Mouse (Mus musculus): ENCODE measurements around the gene Gid4. TPM values are rescaled to one million over a fixed set of nuclear protein-coding genes. Genes with fewer than 3 reads are reported as not detected.
A peak's percentile ranks its signal among the peaks of the same experiment; 100 is the strongest.

The Gid4 gene
- polyA plus RNA-seq (2014; fragmentation: Nextera tagmentation; extraction: Ambion mirVana), result 17.0 and 26.3 TPM in 2 replicates

DNA sequence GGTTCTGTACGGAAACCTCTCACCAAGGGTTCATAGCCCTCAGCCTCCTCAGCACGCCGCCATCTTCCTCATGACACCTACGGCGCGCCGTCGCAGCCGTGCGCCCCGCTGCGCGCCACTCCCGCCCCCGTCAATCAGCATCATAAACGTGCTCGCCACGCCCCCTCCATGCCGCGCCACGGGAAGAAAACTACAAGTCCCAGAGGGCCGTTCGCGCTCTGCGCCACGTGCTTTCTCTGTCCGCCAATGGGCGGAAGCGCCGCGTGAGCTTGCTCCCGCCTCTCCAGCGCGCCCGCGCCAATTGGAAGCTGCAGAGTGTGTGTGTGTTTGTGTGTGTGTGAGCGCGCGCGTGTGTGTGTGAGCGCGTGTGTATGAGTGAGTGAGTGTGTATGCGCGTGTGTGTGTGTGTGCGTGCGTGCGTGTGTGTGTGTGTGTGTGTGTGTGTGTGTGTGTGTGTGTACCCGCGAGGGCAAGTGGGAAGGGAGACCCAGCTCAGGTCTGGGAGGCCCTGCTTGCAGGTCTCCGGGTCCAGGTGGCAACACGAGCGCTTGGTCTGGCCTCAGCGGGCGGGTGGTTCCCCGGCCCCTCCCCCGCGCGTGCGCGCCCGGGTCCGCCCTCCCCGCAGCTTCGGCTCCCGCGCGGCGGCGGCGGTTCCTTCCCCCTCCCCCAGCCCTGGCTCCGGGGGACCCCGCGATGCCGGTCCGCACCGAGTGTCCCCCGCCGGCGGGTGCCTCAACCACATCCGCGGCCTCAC, at the start of gene Gid4:
TSS of gene Gid4 (plus strand) at position 183 of the 754 bp plus-strand sequence.
- Histone ChIP-seq H3K27me3 (ENCODE audit: control insufficient read depth, insufficient read depth, low read length) (no peaks in the 10 kb centered on the region), H3K9ac (replicated peaks; ENCODE audit: low read length) (peak within 1 kb of the TSS; percentile 83), H3K4me3 (replicated peaks; ENCODE audit: low read depth, low read length) (peak within 1 kb of the TSS; percentile 91), H3K27ac (replicated peaks; ENCODE audit: low read depth, low read length) (peak within 1 kb of the TSS; percentile 81), H3K4me1 (ENCODE audit: control insufficient read depth, insufficient read depth, low read length) (peaks cover 12% of the 10 kb centered on the region), H3K36me3 (ENCODE audit: control insufficient read depth, insufficient read depth, low read length) (no peaks in the 10 kb centered on the region), H3K4me2 (ENCODE audit: low read length) (peak within 1 kb of the TSS; percentile 60), H3K9me3 (ENCODE audit: control insufficient read depth, low read length) (no peaks in the 10 kb centered on the region)
- DNase-seq, result peak; percentile 100
- ATAC-seq (ENCODE audit: low FRiP score, low TSS enrichment), result peak; percentile 98
- under 1% methylated on average over 61 of the region's 81 CpGs for WGBS

DNA sequence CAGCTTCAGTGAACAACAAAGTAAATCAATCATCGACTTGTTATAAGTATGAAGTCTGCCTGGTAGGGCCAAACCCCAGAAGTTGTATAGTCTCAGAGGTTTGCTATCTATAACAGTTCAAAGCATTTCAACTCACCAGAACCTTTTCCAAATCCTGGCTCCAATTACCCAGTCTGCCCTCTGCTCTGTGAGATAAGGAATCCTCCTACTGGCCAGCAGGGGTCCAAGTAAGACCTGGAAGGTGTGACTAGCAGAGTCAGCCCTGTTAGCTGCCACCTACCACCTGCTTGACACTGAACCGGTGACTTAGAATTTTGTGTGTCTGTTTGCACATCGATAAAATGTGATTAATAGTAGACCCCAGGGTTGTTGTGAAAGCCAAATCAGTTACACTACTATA, 49.7 kb upstream of the Gid4 start:
- Histone ChIP-seq H3K27ac (replicated peaks; ENCODE audit: low read depth, low read length) (no peak overlapping the region), H3K9me3 (ENCODE audit: control insufficient read depth, low read length) (no peaks in the 10 kb centered on the region), H3K4me3 (replicated peaks; ENCODE audit: low read depth, low read length) (no peak overlapping the region), H3K36me3 (ENCODE audit: control insufficient read depth, insufficient read depth, low read length) (no peaks in the 10 kb centered on the region), H3K4me1 (ENCODE audit: control insufficient read depth, insufficient read depth, low read length) (peaks cover 6% of the 10 kb centered on the region), H3K9ac (replicated peaks; ENCODE audit: low read length) (no peak overlapping the region), H3K4me2 (ENCODE audit: low read length) (no peak overlapping the region), H3K27me3 (ENCODE audit: control insufficient read depth, insufficient read depth, low read length) (no peaks in the 10 kb centered on the region)
- ATAC-seq (ENCODE audit: low FRiP score, low TSS enrichment) (no peak), DNase-seq (no peak)
- WGBS, result 80% methylated on average over 3 of the region's 3 CpGs

DNA sequence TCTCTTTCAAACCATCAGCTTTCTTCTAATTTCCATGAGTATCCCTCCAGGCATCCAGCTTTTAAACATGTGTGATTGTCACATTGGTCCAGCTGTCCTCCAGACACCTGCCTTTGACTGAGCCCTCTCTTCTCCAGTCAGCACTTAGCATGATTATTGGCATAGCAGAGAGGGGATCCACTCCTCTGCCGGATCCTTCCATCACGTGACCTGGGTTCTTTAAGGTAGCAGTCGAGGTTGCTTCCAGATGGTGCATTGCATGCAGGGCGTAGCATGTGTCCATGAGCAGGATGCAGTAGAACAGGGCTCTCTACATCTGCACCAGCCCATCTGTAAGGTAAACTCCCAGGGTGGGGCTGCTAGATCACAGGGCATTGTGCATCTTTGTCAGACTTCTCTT, 48.0 kb upstream of the Gid4 start:
- no peaks in the 10 kb centered on the region for H3K9me3 ChIP-seq (ENCODE audit: control insufficient read depth, low read length)
- no peak overlapping the region for H3K9ac ChIP-seq (replicated peaks; ENCODE audit: low read length)
- 76% methylated on average over 4 of the region's 4 CpGs for WGBS
- H3K36me3 ChIP-seq (ENCODE audit: control insufficient read depth, insufficient read depth, low read length), result no peaks in the 10 kb centered on the region
- no peak overlapping the region for H3K4me3 ChIP-seq (replicated peaks; ENCODE audit: low read depth, low read length)
- no peak overlapping the region for H3K27ac ChIP-seq (replicated peaks; ENCODE audit: low read depth, low read length)
- ATAC-seq (ENCODE audit: low FRiP score, low TSS enrichment), result no peak
- no peak for DNase-seq
- H3K4me1 ChIP-seq (ENCODE audit: control insufficient read depth, insufficient read depth, low read length), result peaks cover 6% of the 10 kb centered on the region
- H3K27me3 ChIP-seq (ENCODE audit: control insufficient read depth, insufficient read depth, low read length), result no peaks in the 10 kb centered on the region
- H3K4me2 ChIP-seq (ENCODE audit: low read length), result no peak overlapping the region

DNA sequence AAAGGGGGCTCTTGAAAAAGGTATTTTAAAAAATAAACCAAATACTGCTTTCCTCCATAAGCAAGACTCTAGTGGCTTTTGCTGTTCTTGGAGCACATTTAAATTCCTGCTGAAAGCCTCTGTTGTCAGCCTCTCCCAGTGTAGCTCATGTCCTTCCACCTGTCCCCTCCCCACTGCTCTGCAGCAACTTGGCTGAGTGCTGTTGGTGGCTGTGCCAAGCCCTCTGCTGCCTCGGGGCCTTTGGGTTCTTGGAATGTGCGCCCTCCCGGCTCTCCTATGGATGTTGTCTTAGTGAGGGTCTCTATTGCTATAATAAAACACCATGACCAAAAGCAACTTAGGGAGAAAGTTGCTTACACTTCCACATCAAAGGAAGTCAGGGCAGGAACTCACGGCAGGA, 47.5 kb upstream of the Gid4 start:
- Histone ChIP-seq H3K4me2 (ENCODE audit: low read length) (no peak overlapping the region), H3K4me1 (ENCODE audit: control insufficient read depth, insufficient read depth, low read length) (peaks cover 6% of the 10 kb centered on the region)

DNA sequence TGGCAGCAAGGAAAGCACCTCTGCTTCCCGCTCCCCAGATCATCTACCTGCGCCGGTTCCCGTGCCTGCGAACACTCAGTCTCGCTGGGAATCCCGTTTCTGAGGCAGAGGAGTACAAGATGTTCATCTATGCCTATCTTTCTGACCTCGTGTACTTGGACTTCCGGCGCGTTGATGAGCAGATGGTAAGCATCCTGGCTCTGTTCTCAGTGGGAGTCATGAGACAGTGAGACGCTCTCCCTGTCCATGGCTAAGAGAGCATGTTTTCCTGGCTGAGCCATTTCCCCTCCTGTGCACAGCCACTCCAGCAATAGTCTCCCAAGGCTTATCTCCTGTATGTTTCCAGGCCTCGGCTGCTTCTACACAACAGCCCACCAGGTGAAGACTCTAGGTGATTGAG, 46.5 kb upstream of the Gid4 start:
- 92% methylated on average over 13 of the region's 13 CpGs for WGBS

More for the DNA sequence above, 47.5 kb upstream of the Gid4 start:
- Histone ChIP-seq H3K27ac (replicated peaks; ENCODE audit: low read depth, low read length) (no peak overlapping the region), H3K9me3 (ENCODE audit: control insufficient read depth, low read length) (no peaks in the 10 kb centered on the region), H3K27me3 (ENCODE audit: control insufficient read depth, insufficient read depth, low read length) (no peaks in the 10 kb centered on the region), H3K4me3 (replicated peaks; ENCODE audit: low read depth, low read length) (no peak overlapping the region), H3K36me3 (ENCODE audit: control insufficient read depth, insufficient read depth, low read length) (no peaks in the 10 kb centered on the region), H3K9ac (replicated peaks; ENCODE audit: low read length) (no peak overlapping the region)
- no peak for DNase-seq
- WGBS, result 79% methylated on average over 4 of the region's 4 CpGs
- no peak for ATAC-seq (ENCODE audit: low FRiP score, low TSS enrichment)

DNA sequence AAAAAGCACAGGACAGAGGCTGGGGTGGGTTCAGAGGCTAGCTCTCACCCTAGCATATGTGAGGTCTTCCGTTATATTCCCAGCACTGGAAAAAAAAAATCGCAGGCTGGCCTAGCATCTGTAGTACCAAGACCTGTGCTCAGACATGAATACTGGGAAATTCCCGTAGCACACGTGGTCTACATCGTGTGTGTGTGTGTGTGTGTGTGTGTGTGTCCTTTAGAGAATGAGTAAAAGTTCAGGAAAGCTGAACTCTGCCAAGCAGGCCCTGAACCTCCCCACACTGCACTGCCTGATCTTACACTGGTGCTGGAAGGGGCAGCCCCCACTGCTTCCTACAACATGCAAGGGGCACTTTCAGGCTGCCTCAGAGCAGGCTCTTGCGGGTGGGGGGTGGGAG, 42.5 kb upstream of the Gid4 start:
- H3K4me2 ChIP-seq (ENCODE audit: low read length), result no peak overlapping the region
- H3K9ac ChIP-seq (replicated peaks; ENCODE audit: low read length), result no peak overlapping the region
- ATAC-seq (ENCODE audit: low FRiP score, low TSS enrichment) (no peak), DNase-seq (no peak)
- no peaks in the 10 kb centered on the region for H3K36me3 ChIP-seq (ENCODE audit: control insufficient read depth, insufficient read depth, low read length)
- no peaks in the 10 kb centered on the region for H3K9me3 ChIP-seq (ENCODE audit: control insufficient read depth, low read length)
- H3K27me3 ChIP-seq (ENCODE audit: control insufficient read depth, insufficient read depth, low read length), result no peaks in the 10 kb centered on the region
- no peak overlapping the region for H3K27ac ChIP-seq (replicated peaks; ENCODE audit: low read depth, low read length)
- no peaks in the 10 kb centered on the region for H3K4me1 ChIP-seq (ENCODE audit: control insufficient read depth, insufficient read depth, low read length)
- H3K4me3 ChIP-seq (replicated peaks; ENCODE audit: low read depth, low read length), result no peak overlapping the region
- 82% methylated on average over 6 of the region's 6 CpGs for WGBS

More for the DNA sequence above, 46.5 kb upstream of the Gid4 start:
- no peak overlapping the region for H3K9ac ChIP-seq (replicated peaks; ENCODE audit: low read length)
- no peaks in the 10 kb centered on the region for H3K27me3 ChIP-seq (ENCODE audit: control insufficient read depth, insufficient read depth, low read length)
- no peaks in the 10 kb centered on the region for H3K36me3 ChIP-seq (ENCODE audit: control insufficient read depth, insufficient read depth, low read length)
- H3K27ac ChIP-seq (replicated peaks; ENCODE audit: low read depth, low read length), result no peak overlapping the region
- ATAC-seq (ENCODE audit: low FRiP score, low TSS enrichment), result no peak
- H3K4me2 ChIP-seq (ENCODE audit: low read length), result no peak overlapping the region
- peaks cover 6% of the 10 kb centered on the region for H3K4me1 ChIP-seq (ENCODE audit: control insufficient read depth, insufficient read depth, low read length)
- no peaks in the 10 kb centered on the region for H3K9me3 ChIP-seq (ENCODE audit: control insufficient read depth, low read length)
- no peak for DNase-seq
- no peak overlapping the region for H3K4me3 ChIP-seq (replicated peaks; ENCODE audit: low read depth, low read length)

DNA sequence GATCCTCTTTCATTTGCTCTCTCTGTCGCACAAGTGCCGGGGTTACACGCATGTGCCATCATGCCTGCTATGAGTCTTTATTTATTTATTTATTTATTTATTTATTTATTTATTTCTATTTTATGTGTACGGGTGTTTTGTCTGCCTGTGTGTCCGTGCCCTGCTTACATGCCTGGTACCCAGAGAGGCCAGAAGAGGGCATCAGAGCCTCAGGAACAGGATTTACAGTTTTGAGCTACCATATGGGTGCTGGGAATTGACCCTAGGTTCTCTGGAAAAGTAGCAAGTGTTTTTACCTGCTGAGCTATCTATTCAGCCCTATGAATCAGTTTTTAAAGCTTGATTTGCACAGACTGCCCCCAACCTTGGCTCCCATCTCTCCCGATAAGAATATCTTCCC, 33.4 kb upstream of the Gid4 start:
- Histone ChIP-seq H3K36me3 (ENCODE audit: control insufficient read depth, insufficient read depth, low read length) (no peaks in the 10 kb centered on the region), H3K27me3 (ENCODE audit: control insufficient read depth, insufficient read depth, low read length) (no peaks in the 10 kb centered on the region), H3K4me2 (ENCODE audit: low read length) (no peak overlapping the region), H3K27ac (replicated peaks; ENCODE audit: low read depth, low read length) (no peak overlapping the region), H3K4me3 (replicated peaks; ENCODE audit: low read depth, low read length) (no peak overlapping the region), H3K4me1 (ENCODE audit: control insufficient read depth, insufficient read depth, low read length) (peaks cover 21% of the 10 kb centered on the region), H3K9ac (replicated peaks; ENCODE audit: low read length) (no peak overlapping the region), H3K9me3 (ENCODE audit: control insufficient read depth, low read length) (no peaks in the 10 kb centered on the region)
- no peak for DNase-seq
- ATAC-seq (ENCODE audit: low FRiP score, low TSS enrichment), result no peak
- 88% methylated on average over 6 of the region's 6 CpGs for WGBS

DNA sequence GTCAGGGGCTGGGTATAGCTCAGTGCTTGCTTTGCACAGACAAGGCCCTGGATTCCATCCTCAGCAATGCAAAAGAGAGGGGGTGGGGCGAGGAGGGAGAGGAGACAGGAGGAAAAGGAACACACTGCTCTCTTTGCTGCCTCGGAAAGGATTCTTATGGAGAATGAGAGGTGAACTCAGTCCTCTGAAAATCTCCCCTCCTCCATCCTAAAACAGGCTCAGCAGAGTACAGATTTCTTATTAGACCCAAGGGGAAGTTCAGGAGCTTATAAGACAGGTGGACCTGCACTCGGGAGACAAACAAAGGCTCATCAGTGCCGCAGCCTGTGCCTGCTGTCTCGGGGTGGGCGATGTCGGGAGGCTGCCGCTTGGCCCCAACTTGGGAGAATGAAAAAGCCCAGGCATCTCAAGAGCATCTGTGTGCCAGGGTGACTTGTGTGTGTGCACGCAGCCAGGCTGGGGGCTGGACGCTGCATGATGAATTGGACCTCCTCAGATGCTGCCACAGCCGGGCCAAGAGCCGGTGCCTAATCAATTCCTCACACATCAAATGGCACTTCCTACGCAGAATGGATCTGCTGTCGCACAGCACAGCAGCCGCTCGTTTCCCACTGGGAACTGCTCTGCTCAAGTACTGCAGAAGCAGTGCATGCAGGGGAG, 32.1 kb upstream of the Gid4 start:
- H3K4me3 ChIP-seq (replicated peaks; ENCODE audit: low read depth, low read length), result no peak overlapping the region; the same call in 1 of the 2 replicates
- H3K4me1 ChIP-seq (ENCODE audit: control insufficient read depth, insufficient read depth, low read length), result peaks cover 21% of the 10 kb centered on the region
- H3K27me3 ChIP-seq (ENCODE audit: control insufficient read depth, insufficient read depth, low read length), result no peaks in the 10 kb centered on the region
- H3K27ac ChIP-seq (replicated peaks; ENCODE audit: low read depth, low read length), result peak overlapping the region; percentile 87
- ATAC-seq (ENCODE audit: low FRiP score, low TSS enrichment) (peak; percentile 62), DNase-seq (peak; percentile 80)
- H3K4me2 ChIP-seq (ENCODE audit: low read length), result peak overlapping the region; percentile 49
- no peaks in the 10 kb centered on the region for H3K36me3 ChIP-seq (ENCODE audit: control insufficient read depth, insufficient read depth, low read length)
- H3K9me3 ChIP-seq (ENCODE audit: control insufficient read depth, low read length), result no peaks in the 10 kb centered on the region
- peak overlapping the region; percentile 49 for H3K9ac ChIP-seq (replicated peaks; ENCODE audit: low read length)
- WGBS, result 1% methylated on average over 16 of the region's 16 CpGs

DNA sequence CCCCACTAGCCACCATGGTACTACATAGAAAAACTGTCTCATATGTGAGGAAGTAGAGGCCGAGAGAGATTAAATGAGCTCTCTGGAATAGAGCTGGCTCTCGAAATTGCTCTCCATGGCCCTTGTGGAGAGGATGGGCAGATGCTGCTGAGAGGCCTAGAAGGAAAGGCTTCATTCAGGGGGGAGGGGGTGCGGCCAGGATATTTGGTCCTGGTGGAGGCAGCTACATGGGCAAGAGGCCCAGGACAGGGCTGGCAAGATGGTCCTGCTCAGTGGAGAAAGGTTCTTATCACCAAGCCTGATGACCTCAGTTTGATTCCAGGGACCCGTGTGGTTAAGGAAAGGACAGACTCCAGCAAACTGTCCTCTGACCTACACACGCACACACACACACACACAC, 31.0 kb upstream of the Gid4 start:
- no peak overlapping the region for H3K4me3 ChIP-seq (replicated peaks; ENCODE audit: low read depth, low read length)
- WGBS, result 84% methylated on average over 5 of the region's 5 CpGs

More for the DNA sequence above, 31.0 kb upstream of the Gid4 start:
- Histone ChIP-seq H3K4me2 (ENCODE audit: low read length) (no peak overlapping the region), H3K27ac (replicated peaks; ENCODE audit: low read depth, low read length) (peak overlapping the region; percentile 87), H3K36me3 (ENCODE audit: control insufficient read depth, insufficient read depth, low read length) (no peaks in the 10 kb centered on the region), H3K27me3 (ENCODE audit: control insufficient read depth, insufficient read depth, low read length) (no peaks in the 10 kb centered on the region), H3K9ac (replicated peaks; ENCODE audit: low read length) (no peak overlapping the region; the same call in 1 of the 2 replicates), H3K4me1 (ENCODE audit: control insufficient read depth, insufficient read depth, low read length) (peaks cover 21% of the 10 kb centered on the region), H3K9me3 (ENCODE audit: control insufficient read depth, low read length) (no peaks in the 10 kb centered on the region)
- DNase-seq (no peak), ATAC-seq (ENCODE audit: low FRiP score, low TSS enrichment) (no peak)

All from midbrain, embryonic 14.5 days (tissue).